Mouse (Mus musculus): ENCODE data around the gene Pde1b. TPM values are rescaled to one million over a fixed set of nuclear protein-coding genes. Genes with fewer than 3 reads are reported as not detected.

Gene Pde1b
- polyA plus RNA-seq, 1 experiment from 2014 or later = 2.3 TPM

- H3K27me3 ChIP-seq = no peaks in the 10 kb centered on the region
- H3K4me3 ChIP-seq = no peak overlapping the region
- H3K4me1 ChIP-seq = no peaks in the 10 kb centered on the region
- no peak overlapping the region for H3K9ac ChIP-seq
- 56% methylated on average over 2 of the region's 2 CpGs for WGBS
- no peak overlapping the region for H3K4me2 ChIP-seq
- H3K27ac ChIP-seq = no peak overlapping the region
- ATAC-seq (ENCODE audit: borderline replicate concordance, extremely low read depth, low FRiP score, low TSS enrichment) = no peak
- no peaks in the 10 kb centered on the region for H3K9me3 ChIP-seq
- H3K36me3 ChIP-seq = no peaks in the 10 kb centered on the region
These were observed 18.3 kb upstream of the Pde1b start for GRCm38 (mm10) chr15:103484490-103484889.

- Histone ChIP-seq H3K4me1 (no peaks in the 10 kb centered on the region), H3K27me3 (no peaks in the 10 kb centered on the region), H3K9me3 (no peaks in the 10 kb centered on the region), H3K36me3 (no peaks in the 10 kb centered on the region), H3K4me3 (no peak overlapping the region), H3K4me2 (no peak overlapping the region), H3K9ac (no peak overlapping the region), H3K27ac (no peak overlapping the region)
- no peak for ATAC-seq (ENCODE audit: borderline replicate concordance, extremely low read depth, low FRiP score, low TSS enrichment)
- WGBS = 69% methylated on average over 3 of the region's 3 CpGs
These were observed 17.7 kb upstream of the Pde1b start for GRCm38 (mm10) chr15:103485106-103485505.

- Histone ChIP-seq H3K4me3 (no peak overlapping the region), H3K9me3 (no peaks in the 10 kb centered on the region), H3K36me3 (no peaks in the 10 kb centered on the region), H3K27me3 (no peaks in the 10 kb centered on the region), H3K9ac (no peak overlapping the region), H3K4me2 (no peak overlapping the region), H3K4me1 (no peaks in the 10 kb centered on the region), H3K27ac (no peak overlapping the region)
- WGBS = 32% methylated on average over 1 of the region's 1 CpGs
- no peak for ATAC-seq (ENCODE audit: borderline replicate concordance, extremely low read depth, low FRiP score, low TSS enrichment)
These were observed 16.2 kb upstream of the Pde1b start for GRCm38 (mm10) chr15:103486658-103487057.

- Histone ChIP-seq H3K27ac (no peak overlapping the region), H3K36me3 (no peaks in the 10 kb centered on the region), H3K4me2 (no peak overlapping the region), H3K4me3 (no peak overlapping the region), H3K9me3 (no peaks in the 10 kb centered on the region), H3K9ac (no peak overlapping the region), H3K27me3 (no peaks in the 10 kb centered on the region), H3K4me1 (no peaks in the 10 kb centered on the region)
- no peak for ATAC-seq (ENCODE audit: borderline replicate concordance, extremely low read depth, low FRiP score, low TSS enrichment)
- 56% methylated on average over 4 of the region's 4 CpGs for WGBS
These were observed 14.5 kb upstream of the Pde1b start for GRCm38 (mm10) chr15:103488336-103488735.

- Histone ChIP-seq H3K27ac (no peak overlapping the region), H3K27me3 (peaks cover 15% of the 10 kb centered on the region; the same call in 1 of the 2 replicates), H3K36me3 (no peaks in the 10 kb centered on the region), H3K9ac (no peak overlapping the region), H3K4me2 (no peak overlapping the region), H3K4me3 (no peak overlapping the region), H3K9me3 (no peaks in the 10 kb centered on the region), H3K4me1 (no peaks in the 10 kb centered on the region)
- ATAC-seq (ENCODE audit: borderline replicate concordance, extremely low read depth, low FRiP score, low TSS enrichment) = no peak
- WGBS = 62% methylated on average over 10 of the region's 10 CpGs
These were observed 6.4 kb upstream of the Pde1b start for GRCm38 (mm10) chr15:103496204-103497140.

- Histone ChIP-seq H3K36me3 (no peaks in the 10 kb centered on the region), H3K4me1 (peaks cover 3% of the 10 kb centered on the region; the same call in 1 of the 2 replicates), H3K4me2 (no peak overlapping the region), H3K9me3 (no peaks in the 10 kb centered on the region), H3K9ac (no peak overlapping the region), H3K4me3 (no peak overlapping the region), H3K27ac (no peak overlapping the region), H3K27me3 (peaks cover 25% of the 10 kb centered on the region)
- no peak for ATAC-seq (ENCODE audit: borderline replicate concordance, extremely low read depth, low FRiP score, low TSS enrichment)
- 34% methylated on average over 3 of the region's 3 CpGs for WGBS
These were observed 4.7 kb upstream of the Pde1b start for GRCm38 (mm10) chr15:103498157-103498556.

- Histone ChIP-seq H3K9me3 (no peaks in the 10 kb centered on the region), H3K9ac (no peak overlapping the region), H3K4me2 (no peak overlapping the region), H3K27me3 (peaks cover 51% of the 10 kb centered on the region), H3K4me3 (no peak overlapping the region), H3K36me3 (no peaks in the 10 kb centered on the region), H3K27ac (no peak overlapping the region), H3K4me1 (peaks cover 3% of the 10 kb centered on the region; the same call in 1 of the 2 replicates)
- ATAC-seq (ENCODE audit: borderline replicate concordance, extremely low read depth, low FRiP score, low TSS enrichment) = no peak
- 38% methylated on average over 1 of the region's 1 CpGs for WGBS
These were observed 2.1 kb upstream of the Pde1b start for GRCm38 (mm10) chr15:103500723-103501122.

- Histone ChIP-seq H3K27me3 (peaks cover 56% of the 10 kb centered on the region), H3K9me3 (no peaks in the 10 kb centered on the region), H3K9ac (no peak overlapping the region), H3K4me1 (peaks cover 3% of the 10 kb centered on the region; the same call in 1 of the 2 replicates), H3K36me3 (no peaks in the 10 kb centered on the region), H3K27ac (no peak overlapping the region), H3K4me3 (no peak overlapping the region), H3K4me2 (no peak overlapping the region)
- 55% methylated on average over 2 of the region's 2 CpGs for WGBS
- no peak for ATAC-seq (ENCODE audit: borderline replicate concordance, extremely low read depth, low FRiP score, low TSS enrichment)
These were observed 1.6 kb upstream of the Pde1b start for GRCm38 (mm10) chr15:103501186-103501585.

GRCm38 (mm10) chr15:103503251-103503600 is 392 bp downstream of the Pde1b start:
- no peak; the same call in none of the 2 replicates for ATAC-seq (ENCODE audit: borderline replicate concordance, extremely low read depth, low FRiP score, low TSS enrichment)
- H3K27ac ChIP-seq = no peak overlapping the region
- WGBS = 0% methylated on average over 15 of the region's 15 CpGs
- H3K9ac ChIP-seq = peak overlapping the region; percentile 41
- peak overlapping the region; percentile 51 for H3K4me3 ChIP-seq
- H3K4me2 ChIP-seq = peak overlapping the region; percentile 98
- H3K4me1 ChIP-seq = peaks cover 3% of the 10 kb centered on the region; the same call in 1 of the 2 replicates
- no peaks in the 10 kb centered on the region for H3K9me3 ChIP-seq
- H3K27me3 ChIP-seq = peaks cover 56% of the 10 kb centered on the region
- no peaks in the 10 kb centered on the region for H3K36me3 ChIP-seq

GRCm38 (mm10) chr15:103503660-103504059 is 826 bp downstream of the Pde1b start:
- H3K4me1 ChIP-seq = peaks cover 3% of the 10 kb centered on the region; the same call in 1 of the 2 replicates
- H3K27ac ChIP-seq = no peak overlapping the region
- peak overlapping the region; percentile 98 for H3K4me2 ChIP-seq
- H3K27me3 ChIP-seq = peaks cover 56% of the 10 kb centered on the region
- 49% methylated on average over 12 of the region's 12 CpGs for WGBS
- no peak overlapping the region for H3K9ac ChIP-seq
- peak overlapping the region; percentile 51 for H3K4me3 ChIP-seq
- no peaks in the 10 kb centered on the region for H3K9me3 ChIP-seq
- H3K36me3 ChIP-seq = no peaks in the 10 kb centered on the region
- ATAC-seq (ENCODE audit: borderline replicate concordance, extremely low read depth, low FRiP score, low TSS enrichment) = 0 out of 2 replicates have a peak, but pooled peaks have one; percentile 24

- ATAC-seq (ENCODE audit: borderline replicate concordance, extremely low read depth, low FRiP score, low TSS enrichment) = no peak
- Histone ChIP-seq H3K9ac (no peak overlapping the region), H3K36me3 (no peaks in the 10 kb centered on the region), H3K4me2 (no peak overlapping the region), H3K4me1 (peaks cover 11% of the 10 kb centered on the region), H3K27me3 (peaks cover 36% of the 10 kb centered on the region), H3K4me3 (no peak overlapping the region), H3K9me3 (no peaks in the 10 kb centered on the region), H3K27ac (no peak overlapping the region)
- 43% methylated on average over 3 of the region's 3 CpGs for WGBS
These were observed 6.5 kb downstream of the Pde1b start for GRCm38 (mm10) chr15:103509317-103509716.

GRCm38 (mm10) chr15:103511652-103512051 is 8.8 kb downstream of the Pde1b start:
- no peak overlapping the region for H3K4me2 ChIP-seq
- ATAC-seq (ENCODE audit: borderline replicate concordance, extremely low read depth, low FRiP score, low TSS enrichment) = no peak
- H3K36me3 ChIP-seq = no peaks in the 10 kb centered on the region
- peaks cover 18% of the 10 kb centered on the region for H3K4me1 ChIP-seq
- no peaks in the 10 kb centered on the region for H3K9me3 ChIP-seq
- H3K9ac ChIP-seq = no peak overlapping the region
- no peak overlapping the region for H3K27ac ChIP-seq
- no peak overlapping the region for H3K4me3 ChIP-seq
- WGBS = 31% methylated on average over 1 of the region's 1 CpGs
- peaks cover 17% of the 10 kb centered on the region; the same call in 1 of the 2 replicates for H3K27me3 ChIP-seq

Measured in lung, embryonic 15.5 days (tissue).